Mouse (Mus musculus): ENCODE results near the gene Psg20. TPM values are rescaled to one million over a fixed set of nuclear protein-coding genes. Genes with fewer than 3 reads are reported as not detected.
A peak's percentile ranks its signal among the peaks of the same experiment; 100 is the strongest.
"Not testable (repeated sequence)": the region's sequence is repeated elsewhere in the genome, so short reads cannot be mapped to it uniquely, and the experiment has no call there.

The Psg20 gene
- polyA plus RNA-seq (2014; fragmentation: Nextera tagmentation; extraction: Ambion mirVana) = not detected in 2 replicates

DNA sequence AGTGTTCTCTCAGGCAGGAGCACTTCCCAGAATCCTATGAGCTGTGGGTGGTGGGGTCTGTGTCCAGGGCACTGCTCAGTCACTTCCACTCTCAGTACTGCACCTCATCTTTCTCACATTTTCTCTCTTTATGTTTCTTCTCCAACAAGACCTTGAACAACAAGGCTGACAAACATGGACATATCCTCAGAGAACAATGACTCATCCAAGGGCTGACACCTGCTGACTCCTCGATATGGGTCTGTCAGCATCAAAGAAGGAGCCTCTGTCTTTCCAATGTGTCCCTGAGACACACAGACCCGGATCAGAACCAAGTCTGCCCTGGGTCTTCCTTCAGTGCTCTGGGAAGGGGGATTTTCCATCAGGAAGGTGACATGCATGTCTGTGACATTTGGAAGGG lies at the start of gene Psg20:
TSS of gene Psg20 (minus strand) at position 101 of the 400 bp plus-strand sequence.
- Histone ChIP-seq H3K36me3 (ENCODE audit: control insufficient read depth, insufficient read depth, low read length) (no peaks in the 10 kb centered on the region), H3K27me3 (ENCODE audit: control insufficient read depth, insufficient read depth, low read length) (no peaks in the 10 kb centered on the region), H3K4me1 (ENCODE audit: control insufficient read depth, insufficient read depth, low read length) (no peaks in the 10 kb centered on the region), H3K9ac (replicated peaks; ENCODE audit: low read length) (no peak within 1 kb of the TSS), H3K4me2 (ENCODE audit: low read length) (no peak within 1 kb of the TSS), H3K9me3 (ENCODE audit: control insufficient read depth, low read length) (no peaks in the 10 kb centered on the region), H3K4me3 (replicated peaks; ENCODE audit: low read depth, low read length) (no peak within 1 kb of the TSS), H3K27ac (replicated peaks; ENCODE audit: low read depth, low read length) (no peak within 1 kb of the TSS)
- WGBS = 69% methylated on average over 2 of the region's 2 CpGs
- ATAC-seq (ENCODE audit: low FRiP score, low TSS enrichment) (no peak), DNase-seq (no peak)

GRCm38 (mm10) chr7:18734451-18734850 lies 48.5 kb upstream of the Psg20 start:
- Histone ChIP-seq H3K27me3 (ENCODE audit: control insufficient read depth, insufficient read depth, low read length) (no peaks in the 10 kb centered on the region), H3K4me3 (replicated peaks; ENCODE audit: low read depth, low read length) (no peak overlapping the region), H3K4me1 (ENCODE audit: control insufficient read depth, insufficient read depth, low read length) (no peaks in the 10 kb centered on the region), H3K27ac (replicated peaks; ENCODE audit: low read depth, low read length) (no peak overlapping the region), H3K36me3 (ENCODE audit: control insufficient read depth, insufficient read depth, low read length) (no peaks in the 10 kb centered on the region), H3K9me3 (ENCODE audit: control insufficient read depth, low read length) (no peaks in the 10 kb centered on the region), H3K9ac (replicated peaks; ENCODE audit: low read length) (no peak overlapping the region), H3K4me2 (ENCODE audit: low read length) (no peak overlapping the region)
- ATAC-seq (ENCODE audit: low FRiP score, low TSS enrichment) = no peak
- 92% methylated on average over 1 of the region's 1 CpGs for WGBS
- no peak for DNase-seq

DNA sequence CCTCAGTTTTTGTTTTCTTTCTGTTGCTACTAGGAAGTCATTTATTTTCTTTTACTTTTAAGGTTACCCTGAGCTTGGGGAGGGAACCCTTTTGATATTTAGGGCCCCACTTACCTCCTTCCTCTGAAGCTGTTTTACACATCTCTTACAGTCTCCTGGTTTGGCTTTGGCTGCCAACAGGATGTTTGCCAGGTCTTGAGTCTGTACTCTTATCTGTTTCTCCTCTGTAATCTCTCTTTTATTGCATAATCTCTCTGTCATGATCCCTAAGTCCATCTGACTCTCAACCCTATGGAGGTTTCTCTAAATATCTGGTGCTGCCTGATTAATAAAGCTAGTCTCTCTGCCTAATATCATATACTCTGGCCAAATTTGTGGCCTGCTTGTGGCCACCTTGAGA lies 47.1 kb upstream of the Psg20 start:
- no peak overlapping the region for H3K4me3 ChIP-seq (replicated peaks; ENCODE audit: low read depth, low read length)
- H3K36me3 ChIP-seq (ENCODE audit: control insufficient read depth, insufficient read depth, low read length) = no peaks in the 10 kb centered on the region
- no peak overlapping the region for H3K9ac ChIP-seq (replicated peaks; ENCODE audit: low read length)
- H3K4me1 ChIP-seq (ENCODE audit: control insufficient read depth, insufficient read depth, low read length) = no peaks in the 10 kb centered on the region
- DNase-seq = no peak
- no peak overlapping the region for H3K27ac ChIP-seq (replicated peaks; ENCODE audit: low read depth, low read length)
- no peak overlapping the region for H3K4me2 ChIP-seq (ENCODE audit: low read length)
- H3K27me3 ChIP-seq (ENCODE audit: control insufficient read depth, insufficient read depth, low read length) = no peaks in the 10 kb centered on the region
- ATAC-seq (ENCODE audit: low FRiP score, low TSS enrichment) = no peak
- no peaks in the 10 kb centered on the region for H3K9me3 ChIP-seq (ENCODE audit: control insufficient read depth, low read length)

DNA sequence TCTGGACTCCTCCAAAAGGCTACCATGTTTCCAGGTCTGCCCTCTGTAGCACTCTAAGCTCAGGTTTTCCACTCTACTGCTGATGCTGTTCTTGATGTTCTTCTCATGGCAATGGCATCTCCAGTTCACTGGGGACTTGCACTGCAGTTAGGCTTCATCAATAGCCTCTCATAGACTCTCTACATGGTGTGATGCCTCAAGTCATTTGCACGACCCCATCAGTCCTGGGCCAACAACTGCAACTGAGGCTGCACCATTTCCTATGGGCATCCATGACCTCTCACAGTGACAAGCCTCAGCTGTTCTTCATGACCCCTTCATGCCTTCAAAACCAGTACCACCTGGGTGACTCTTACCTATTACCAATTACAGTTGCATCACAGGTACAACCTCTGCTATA lies 42.4 kb upstream of the Psg20 start:
- no peaks in the 10 kb centered on the region for H3K9me3 ChIP-seq (ENCODE audit: control insufficient read depth, low read length)
- no peaks in the 10 kb centered on the region for H3K27me3 ChIP-seq (ENCODE audit: control insufficient read depth, insufficient read depth, low read length)
- DNase-seq (no peak), ATAC-seq (ENCODE audit: low FRiP score, low TSS enrichment) (no peak)
- H3K4me1 ChIP-seq (ENCODE audit: control insufficient read depth, insufficient read depth, low read length) = no peaks in the 10 kb centered on the region
- H3K9ac ChIP-seq (replicated peaks; ENCODE audit: low read length) = no peak overlapping the region
- 78% methylated on average over 1 of the region's 1 CpGs for WGBS
- H3K36me3 ChIP-seq (ENCODE audit: control insufficient read depth, insufficient read depth, low read length) = no peaks in the 10 kb centered on the region
- H3K4me3 ChIP-seq (replicated peaks; ENCODE audit: low read depth, low read length) = no peak overlapping the region
- no peak overlapping the region for H3K4me2 ChIP-seq (ENCODE audit: low read length)
- no peak overlapping the region for H3K27ac ChIP-seq (replicated peaks; ENCODE audit: low read depth, low read length)

DNA sequence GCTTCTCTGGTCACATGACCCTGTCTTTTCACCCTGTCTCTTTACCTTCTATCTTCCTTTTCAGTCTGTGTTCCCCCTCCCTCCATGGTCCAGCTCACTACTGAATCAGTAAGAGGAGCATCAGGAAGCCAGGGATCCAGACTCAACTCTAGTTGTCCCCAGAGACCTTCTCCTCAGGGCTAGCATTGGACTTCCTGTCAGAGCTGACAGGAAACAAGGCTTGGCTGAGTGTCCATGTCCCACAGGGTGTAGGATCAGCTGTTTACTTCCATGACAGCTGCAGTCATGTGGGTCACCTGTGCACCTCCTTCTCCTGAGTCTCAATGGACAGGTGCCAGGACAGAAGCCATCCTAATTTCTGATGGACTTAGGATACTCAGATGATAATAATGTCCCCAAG lies 39.9 kb upstream of the Psg20 start:
- not testable (repeated sequence) for H3K4me1 ChIP-seq (ENCODE audit: control insufficient read depth, insufficient read depth, low read length); H3K27ac ChIP-seq (replicated peaks; ENCODE audit: low read depth, low read length); H3K4me3 ChIP-seq (replicated peaks; ENCODE audit: low read depth, low read length); H3K4me2 ChIP-seq (ENCODE audit: low read length); H3K27me3 ChIP-seq (ENCODE audit: control insufficient read depth, insufficient read depth, low read length); DNase-seq; H3K9me3 ChIP-seq (ENCODE audit: control insufficient read depth, low read length); H3K9ac ChIP-seq (replicated peaks; ENCODE audit: low read length); H3K36me3 ChIP-seq (ENCODE audit: control insufficient read depth, insufficient read depth, low read length); ATAC-seq (ENCODE audit: low FRiP score, low TSS enrichment)

- Histone ChIP-seq H3K36me3 (ENCODE audit: control insufficient read depth, insufficient read depth, low read length) (no peaks in the 10 kb centered on the region), H3K27ac (replicated peaks; ENCODE audit: low read depth, low read length) (no peak overlapping the region), H3K4me3 (replicated peaks; ENCODE audit: low read depth, low read length) (no peak overlapping the region), H3K4me2 (ENCODE audit: low read length) (no peak overlapping the region), H3K27me3 (ENCODE audit: control insufficient read depth, insufficient read depth, low read length) (no peaks in the 10 kb centered on the region), H3K9me3 (ENCODE audit: control insufficient read depth, low read length) (no peaks in the 10 kb centered on the region), H3K9ac (replicated peaks; ENCODE audit: low read length) (no peak overlapping the region), H3K4me1 (ENCODE audit: control insufficient read depth, insufficient read depth, low read length) (no peaks in the 10 kb centered on the region)
- DNase-seq (no peak), ATAC-seq (ENCODE audit: low FRiP score, low TSS enrichment) (no peak)
- 84% methylated on average over 6 of the region's 6 CpGs for WGBS
These were observed 38.0 kb upstream of the Psg20 start for GRCm38 (mm10) chr7:18724001-18724400.

GRCm38 (mm10) chr7:18717790-18718189 lies 31.8 kb upstream of the Psg20 start, which contains the start of gene Psg22:
Gene Psg22 (plus strand): TSS chr7:18718090.
- WGBS = 42% methylated on average over 2 of the region's 2 CpGs
- H3K4me1 ChIP-seq (ENCODE audit: control insufficient read depth, insufficient read depth, low read length) = no peaks in the 10 kb centered on the region
- no peak within 1 kb of the TSS for H3K4me3 ChIP-seq (replicated peaks; ENCODE audit: low read depth, low read length)
- H3K27me3 ChIP-seq (ENCODE audit: control insufficient read depth, insufficient read depth, low read length) = no peaks in the 10 kb centered on the region
- H3K27ac ChIP-seq (replicated peaks; ENCODE audit: low read depth, low read length) = no peak within 1 kb of the TSS
- DNase-seq (no peak), ATAC-seq (ENCODE audit: low FRiP score, low TSS enrichment) (no peak)
- no peaks in the 10 kb centered on the region for H3K9me3 ChIP-seq (ENCODE audit: control insufficient read depth, low read length)
- H3K9ac ChIP-seq (replicated peaks; ENCODE audit: low read length) = no peak within 1 kb of the TSS
- no peaks in the 10 kb centered on the region for H3K36me3 ChIP-seq (ENCODE audit: control insufficient read depth, insufficient read depth, low read length)
- H3K4me2 ChIP-seq (ENCODE audit: low read length) = no peak within 1 kb of the TSS

GRCm38 (mm10) chr7:18715546-18715945 lies 29.6 kb upstream of the Psg20 start:
- Histone ChIP-seq H3K9me3 (ENCODE audit: control insufficient read depth, low read length) (no peaks in the 10 kb centered on the region), H3K27me3 (ENCODE audit: control insufficient read depth, insufficient read depth, low read length) (no peaks in the 10 kb centered on the region), H3K36me3 (ENCODE audit: control insufficient read depth, insufficient read depth, low read length) (no peaks in the 10 kb centered on the region), H3K27ac (replicated peaks; ENCODE audit: low read depth, low read length) (no peak overlapping the region), H3K4me3 (replicated peaks; ENCODE audit: low read depth, low read length) (no peak overlapping the region), H3K4me1 (ENCODE audit: control insufficient read depth, insufficient read depth, low read length) (no peaks in the 10 kb centered on the region), H3K9ac (replicated peaks; ENCODE audit: low read length) (no peak overlapping the region), H3K4me2 (ENCODE audit: low read length) (no peak overlapping the region)
- 56% methylated on average over 4 of the region's 4 CpGs for WGBS
- peak; percentile 1 for DNase-seq
- ATAC-seq (ENCODE audit: low FRiP score, low TSS enrichment) = no peak

DNA sequence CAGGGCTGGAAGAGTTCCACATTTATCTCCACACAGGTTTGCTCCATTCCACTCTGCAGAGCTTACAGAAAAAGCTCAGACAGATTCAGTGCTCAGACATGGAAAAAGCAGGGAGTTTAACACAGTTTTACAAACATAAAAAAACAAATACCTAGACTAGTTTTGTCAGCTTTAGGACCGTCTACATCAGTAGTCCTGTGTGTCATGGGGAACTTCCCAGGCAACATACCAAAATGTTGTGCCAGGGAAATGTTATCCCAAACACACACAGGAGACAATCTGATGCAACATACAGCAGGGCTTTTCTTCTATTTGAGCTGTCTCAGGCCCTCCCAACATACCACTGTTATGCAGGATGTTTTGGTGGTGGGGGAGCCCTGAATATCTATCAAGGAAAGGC lies 24.9 kb upstream of the Psg20 start:
- Histone ChIP-seq H3K9ac (replicated peaks; ENCODE audit: low read length) (no peak overlapping the region), H3K4me2 (ENCODE audit: low read length) (no peak overlapping the region), H3K36me3 (ENCODE audit: control insufficient read depth, insufficient read depth, low read length) (no peaks in the 10 kb centered on the region), H3K4me3 (replicated peaks; ENCODE audit: low read depth, low read length) (no peak overlapping the region), H3K27me3 (ENCODE audit: control insufficient read depth, insufficient read depth, low read length) (no peaks in the 10 kb centered on the region), H3K9me3 (ENCODE audit: control insufficient read depth, low read length) (no peaks in the 10 kb centered on the region), H3K4me1 (ENCODE audit: control insufficient read depth, insufficient read depth, low read length) (no peaks in the 10 kb centered on the region), H3K27ac (replicated peaks; ENCODE audit: low read depth, low read length) (no peak overlapping the region)
- 73% methylated on average over 1 of the region's 1 CpGs for WGBS
- ATAC-seq (ENCODE audit: low FRiP score, low TSS enrichment) (no peak), DNase-seq (no peak)

Measured in midbrain, embryonic 14.5 days (tissue).